Mouse (Mus musculus): Measurements from ENCODE around the gene Sumo3.
A peak's percentile ranks its signal among the peaks of the same experiment; 100 is the strongest.

Sumo3 gene

DNA sequence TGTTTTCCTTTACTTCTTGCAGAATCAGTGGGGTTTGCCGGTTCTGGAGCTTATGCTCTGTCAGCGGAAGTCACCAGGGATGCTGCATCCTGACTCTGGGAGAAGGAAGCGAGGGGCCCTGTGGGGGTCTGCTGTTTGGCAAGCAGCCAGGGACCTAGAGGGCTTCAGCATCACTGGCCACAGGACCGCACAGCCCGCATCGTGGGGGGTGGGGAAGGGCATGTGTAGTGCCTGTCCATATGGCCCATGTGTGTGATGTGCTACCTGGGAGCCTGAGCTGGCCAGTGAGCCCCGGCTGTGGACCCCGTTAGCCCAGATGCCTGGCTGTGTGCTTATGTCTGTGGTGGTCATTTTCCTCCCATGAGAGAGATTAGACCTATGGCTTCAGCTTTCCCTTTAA, 16.1 kb upstream of the Sumo3 start:
- DNase-seq, result no peak

DNA sequence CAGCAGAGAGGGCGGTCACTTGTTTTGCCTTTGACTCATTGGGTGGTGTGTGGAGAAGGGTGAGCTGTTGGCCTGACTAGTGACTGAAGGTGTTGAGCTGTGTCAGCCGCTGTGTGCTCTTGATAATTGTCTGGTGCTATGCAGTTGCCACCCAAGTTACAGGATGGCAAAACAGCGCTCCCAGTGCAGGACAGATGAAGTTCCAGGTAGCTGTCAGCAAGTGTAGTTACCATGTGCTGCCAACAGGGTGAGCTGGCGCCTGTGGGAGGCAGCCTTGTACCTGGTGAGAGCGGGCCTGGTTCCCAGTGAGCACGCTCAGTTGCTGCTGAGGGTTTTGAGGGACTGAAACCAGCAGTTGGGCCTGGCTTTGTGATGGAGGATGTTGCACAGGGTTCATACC, 15.1 kb upstream of the Sumo3 start:
- peak; percentile 66 for DNase-seq

DNA sequence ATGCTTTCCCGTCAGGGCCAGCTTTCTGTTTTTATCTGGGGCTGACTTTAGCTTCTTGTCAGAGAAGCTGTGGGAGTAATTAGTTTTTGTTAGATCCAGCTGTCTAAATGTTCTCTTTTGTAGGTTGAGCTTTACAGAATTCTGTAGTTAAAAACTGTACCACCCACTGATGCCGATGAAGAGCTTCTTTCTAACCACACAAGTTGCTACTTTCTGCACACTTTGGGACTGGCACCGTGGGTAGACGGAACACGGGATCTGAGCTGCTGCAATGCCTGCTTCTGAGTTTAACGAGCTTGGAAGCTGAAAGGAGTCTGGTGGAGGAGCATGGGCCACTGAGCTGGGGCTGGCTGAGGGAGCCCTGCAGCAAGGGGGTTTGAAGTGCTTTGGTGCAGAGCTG, 14.4 kb upstream of the Sumo3 start:
- DNase-seq, result no peak

DNA sequence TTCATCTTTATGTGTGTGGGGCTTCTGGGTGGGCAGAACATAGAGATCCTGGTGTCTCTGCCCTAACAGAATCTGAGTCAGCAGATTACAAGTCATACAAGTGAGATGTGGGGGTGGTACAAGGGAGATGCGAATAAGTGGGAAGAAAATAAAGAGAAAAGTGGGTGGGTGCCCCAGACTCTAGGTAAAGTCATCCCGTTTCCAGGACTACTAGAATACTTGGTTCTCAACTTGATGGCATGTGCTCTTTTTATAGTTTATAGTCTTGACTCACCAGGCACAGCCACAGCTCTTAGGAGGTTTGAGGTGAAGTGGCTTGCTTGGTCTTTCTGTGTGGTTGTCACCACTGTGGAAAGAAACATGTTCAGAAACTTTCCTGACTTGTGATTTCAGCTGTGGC, 9.8 kb upstream of the Sumo3 start:
- DNase-seq, result no peak

DNA sequence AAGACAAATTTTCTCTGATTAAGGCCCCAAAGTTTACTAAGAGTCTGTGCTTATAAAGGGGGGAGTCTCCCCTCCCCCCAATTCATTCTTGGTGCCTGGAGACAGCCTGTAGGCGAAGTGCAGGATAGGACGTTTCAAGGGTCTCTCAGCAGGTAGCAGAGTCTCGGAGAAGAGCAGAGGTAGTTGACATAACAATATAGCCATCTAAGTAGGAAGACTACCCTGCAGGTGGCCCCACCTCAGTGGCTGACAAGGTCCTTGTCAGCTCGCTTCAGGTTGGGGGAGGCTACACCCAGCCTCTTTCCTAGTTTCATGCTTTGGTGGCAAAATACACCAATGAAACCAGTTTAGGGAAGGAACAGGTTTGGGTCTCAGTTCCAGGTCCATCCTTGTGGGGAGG, 2.9 kb upstream of the Sumo3 start:
- DNase-seq, result no peak

DNA sequence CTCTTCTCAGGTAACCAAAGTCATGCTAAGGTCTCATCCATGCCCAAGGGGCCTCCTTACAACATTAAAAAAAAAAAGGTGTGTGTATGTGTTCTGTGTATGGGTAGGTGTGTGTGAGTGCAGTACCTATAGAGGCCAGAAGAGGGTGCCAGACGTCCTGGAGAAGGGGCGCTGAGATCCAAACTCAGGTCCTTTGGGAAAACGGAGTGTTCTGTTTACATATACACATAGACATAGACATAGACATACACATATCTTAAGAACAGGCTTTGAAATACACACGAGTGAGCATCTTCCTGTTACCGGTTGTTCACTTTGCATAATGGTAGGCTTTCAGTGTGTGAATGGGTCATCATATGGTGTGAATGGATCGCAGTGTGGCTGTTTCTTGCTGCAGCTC, 1.8 kb upstream of the Sumo3 start:
- DNase-seq, result no peak

DNA sequence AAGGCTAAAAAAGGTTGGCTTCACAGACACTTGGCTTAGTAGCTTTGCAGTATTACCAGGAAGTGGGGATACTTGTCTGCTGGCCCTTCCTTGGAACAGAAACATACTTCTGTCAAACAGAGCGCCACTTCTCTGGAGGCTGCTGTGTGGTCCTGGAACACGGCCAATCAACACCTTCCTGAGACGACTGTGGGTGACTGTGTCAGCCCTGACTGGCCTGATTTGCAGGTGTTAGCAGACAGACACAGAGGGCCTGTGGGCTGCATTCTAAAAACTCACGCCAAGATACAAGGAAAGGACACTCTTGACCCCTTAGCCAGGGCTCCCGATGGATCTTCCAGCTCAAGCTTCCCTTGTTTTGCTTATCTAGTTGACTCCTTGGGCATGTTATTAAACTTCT, 939 bp upstream of the Sumo3 start:
- peak; percentile 70 for DNase-seq

DNA sequence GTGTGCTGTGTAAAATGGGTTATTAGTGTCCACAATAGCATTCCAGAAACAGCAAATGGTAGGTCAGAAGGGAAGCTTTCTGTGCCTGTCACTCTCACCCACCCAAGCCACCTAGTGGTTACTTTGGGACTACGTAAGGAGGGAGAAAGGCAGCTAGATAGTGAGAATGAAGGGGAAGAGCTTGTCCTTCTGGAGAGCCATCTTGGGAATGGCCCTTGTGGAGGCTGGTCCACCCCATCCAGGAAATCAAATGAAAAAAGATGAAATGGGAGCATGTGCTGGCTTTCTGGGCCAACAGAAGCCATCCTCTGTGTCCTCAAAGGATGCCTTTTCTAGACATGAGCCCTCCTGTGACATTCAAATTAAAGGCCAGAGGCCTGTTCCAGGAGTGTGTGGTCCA, 529 bp upstream of the Sumo3 start:
- DNase-seq, result no peak

DNA sequence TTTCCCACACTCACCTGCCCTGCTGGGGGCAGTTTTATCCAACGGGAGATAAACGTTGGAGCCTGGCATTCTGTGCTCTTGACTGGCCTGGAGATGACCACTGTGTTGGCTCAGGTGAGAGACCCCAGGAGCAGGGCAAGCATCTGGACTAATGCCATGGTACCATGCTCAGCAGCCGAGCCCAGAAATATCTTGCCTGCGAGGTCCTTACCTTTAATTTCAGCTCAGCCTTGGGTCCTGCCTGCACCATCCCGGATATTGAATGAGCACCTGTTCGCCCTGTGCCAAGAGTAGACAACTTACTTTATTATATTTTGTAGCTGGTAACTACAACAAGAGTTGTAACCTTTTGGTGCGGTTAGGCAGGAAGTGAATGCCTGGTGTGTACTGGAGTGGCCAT, 958 bp downstream of the Sumo3 start:
- no peak for DNase-seq

DNA sequence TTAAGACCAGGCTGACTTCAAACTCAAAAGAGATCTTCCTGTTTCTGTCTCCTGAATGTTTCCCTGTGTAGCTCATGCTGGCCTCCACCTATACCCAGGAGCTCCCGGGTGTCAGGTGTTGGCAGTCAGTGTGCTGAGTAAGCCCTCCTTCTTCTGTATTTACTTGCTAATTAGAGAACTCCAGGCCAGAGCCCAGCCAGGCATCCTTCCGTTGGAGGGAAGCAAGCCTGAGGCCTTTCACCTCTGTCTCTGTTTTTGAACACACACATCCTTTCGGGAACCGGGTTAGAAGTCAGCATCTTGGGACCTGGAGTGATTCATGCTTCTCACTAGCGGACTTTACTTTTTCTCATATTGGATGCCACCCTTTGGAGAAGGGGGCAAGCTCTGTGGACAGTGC, 1.5 kb downstream of the Sumo3 start:
- no peak for DNase-seq

DNA sequence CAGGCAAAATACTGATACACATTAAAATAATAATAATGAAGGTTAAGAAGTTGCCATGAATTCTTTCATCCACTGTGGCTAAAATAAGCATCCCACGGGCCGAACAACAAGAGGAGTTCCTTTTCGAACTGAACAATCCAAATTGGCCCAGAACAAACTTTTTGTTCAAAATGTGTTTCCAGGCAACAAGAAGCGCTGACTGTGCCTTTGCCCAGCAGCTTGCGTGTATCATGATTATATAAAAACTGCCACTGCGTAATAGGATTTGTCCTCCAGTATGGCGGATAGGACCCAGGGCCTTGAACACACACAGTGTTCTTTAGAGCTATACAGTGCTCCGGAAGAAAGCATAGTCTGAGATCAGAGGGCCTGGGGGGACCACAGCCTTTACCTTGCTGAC, 2.7 kb downstream of the Sumo3 start:
- no peak for DNase-seq

DNA sequence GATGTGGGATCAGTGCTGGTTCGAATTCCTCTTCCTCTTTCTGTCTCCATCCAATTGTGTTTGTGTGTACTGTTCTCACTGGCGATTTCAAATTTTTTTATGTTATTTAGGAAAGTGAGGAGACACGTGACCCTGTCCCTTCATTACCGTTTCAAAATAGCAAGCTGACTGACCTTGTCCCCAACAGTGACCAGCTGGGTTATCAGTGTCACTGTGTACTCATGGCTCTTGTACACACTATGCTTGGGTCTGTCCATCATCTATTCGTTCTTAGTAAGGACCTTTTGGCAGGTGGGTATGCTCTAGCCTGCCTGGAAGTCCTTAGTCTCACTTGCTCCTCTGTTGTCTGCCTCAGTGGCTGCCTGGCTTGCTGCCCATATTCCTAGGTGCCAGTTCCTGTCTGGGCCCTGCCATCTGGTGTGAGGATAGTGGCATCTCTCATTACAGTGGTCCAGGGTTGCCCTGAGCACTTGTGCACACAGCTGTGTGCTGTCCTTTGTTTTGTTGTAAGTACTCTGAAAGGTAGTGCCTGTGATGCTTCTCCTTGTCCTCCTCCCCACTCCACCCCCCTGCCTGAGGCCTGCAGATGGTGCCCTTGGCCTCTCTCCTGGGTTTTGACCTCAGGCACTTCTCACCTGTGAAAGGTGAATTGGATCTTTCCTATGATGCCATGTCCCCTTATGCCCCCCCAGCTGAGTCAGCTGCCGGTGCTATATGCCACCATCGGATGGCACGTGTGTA, 4.5 kb downstream of the Sumo3 start:
- peak; percentile 71 for DNase-seq

DNA sequence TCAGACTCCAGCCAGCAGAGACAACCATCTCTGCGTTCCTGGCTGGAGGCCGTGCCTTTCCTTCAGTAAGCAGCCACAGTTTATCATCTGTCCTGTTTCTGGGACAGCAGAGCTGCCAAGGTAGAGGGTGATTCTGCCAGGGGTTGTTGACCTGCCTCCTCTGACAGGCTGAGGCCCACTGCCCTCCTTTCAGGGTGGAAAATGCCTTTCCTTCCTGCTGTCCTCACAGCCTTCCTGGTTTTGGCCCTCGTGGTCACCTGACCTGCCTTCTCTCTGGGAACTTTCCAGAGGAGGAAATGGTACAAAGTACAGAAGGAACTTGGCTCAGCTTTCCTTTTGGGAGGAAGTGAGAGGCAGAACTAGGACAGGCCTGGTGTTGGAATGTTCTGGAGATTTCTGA, 7.5 kb downstream of the Sumo3 start:
- DNase-seq, result no peak

DNA sequence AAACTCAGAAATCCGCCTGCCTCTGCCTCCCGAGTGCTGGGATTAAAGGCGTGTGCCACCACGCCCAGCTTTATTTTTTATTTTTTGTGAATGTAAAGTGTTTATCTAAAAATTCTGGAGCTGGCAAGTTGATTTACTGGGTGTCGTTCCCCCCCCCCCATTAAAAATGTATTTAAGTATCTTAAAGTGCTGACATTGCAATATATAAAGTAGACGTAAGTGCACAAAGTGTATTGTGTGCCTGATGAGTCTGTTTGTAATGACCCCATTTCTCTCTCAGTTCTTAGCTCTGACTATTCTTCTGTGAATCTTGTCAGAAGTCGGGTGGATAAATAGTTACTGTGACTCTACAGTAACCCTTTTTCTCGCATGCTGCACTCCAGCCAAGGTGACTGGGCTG, 9.8 kb downstream of the Sumo3 start:
- no peak for DNase-seq

DNA sequence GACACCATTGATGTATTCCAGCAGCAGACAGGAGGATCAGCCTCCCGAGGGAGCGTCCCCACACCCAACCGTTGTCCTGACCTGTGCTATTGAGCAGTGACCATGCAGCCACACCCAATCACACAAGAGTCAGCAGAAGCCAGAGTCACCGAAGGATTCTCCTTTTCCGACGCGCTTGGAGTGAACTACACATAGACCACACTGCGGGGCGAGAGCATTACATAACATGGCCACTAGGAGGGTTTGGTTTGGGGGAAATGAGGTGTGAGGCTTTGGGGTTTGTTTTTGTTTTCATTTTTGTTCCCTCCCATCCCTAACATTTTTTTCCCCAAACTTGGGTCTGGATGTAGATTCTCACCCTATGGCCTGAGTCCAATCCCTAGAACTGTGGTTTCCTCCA, 10.3 kb downstream of the Sumo3 start:
- DNase-seq, result no peak

DNA sequence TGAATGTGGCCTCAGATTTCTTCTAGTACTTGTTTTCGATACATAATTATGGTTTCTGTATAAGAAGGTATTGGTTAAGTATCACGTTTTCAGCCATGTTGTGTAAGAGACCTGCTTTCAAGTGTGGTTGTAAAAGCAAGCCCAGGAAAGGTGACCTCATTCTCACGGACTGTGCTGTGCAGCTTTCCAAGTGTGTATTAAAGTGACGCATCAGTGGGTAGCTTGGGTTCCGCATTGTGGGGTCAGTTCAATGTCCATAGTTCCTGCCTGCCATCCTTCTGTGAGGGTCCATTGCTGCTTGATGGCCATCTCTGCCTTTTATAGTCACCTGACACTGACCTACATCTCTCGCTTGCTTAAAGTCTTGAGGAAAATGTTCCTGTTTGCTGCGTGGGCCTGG, 11.0 kb downstream of the Sumo3 start:
- DNase-seq, result no peak

DNA sequence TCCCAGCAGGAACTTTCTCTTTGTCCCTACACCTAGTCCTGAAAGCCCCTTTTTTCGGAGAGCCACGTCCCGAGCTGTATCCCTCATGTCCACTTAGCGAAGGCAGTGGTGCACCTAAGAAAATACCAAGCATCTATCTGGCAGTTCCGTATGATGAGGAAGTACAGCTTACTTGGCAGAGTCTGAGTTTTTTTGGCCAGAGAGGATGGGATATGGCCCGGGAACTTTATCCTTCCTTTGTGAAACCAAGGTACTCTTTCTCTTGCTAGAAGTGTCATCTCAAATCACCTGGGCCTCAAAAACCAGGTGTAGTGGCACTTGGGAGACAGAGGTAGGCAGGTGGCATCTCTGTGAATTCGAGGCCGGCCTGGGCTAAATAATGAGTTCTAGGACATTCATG, 15.6 kb downstream of the Sumo3 start:
- no peak for DNase-seq

DNA sequence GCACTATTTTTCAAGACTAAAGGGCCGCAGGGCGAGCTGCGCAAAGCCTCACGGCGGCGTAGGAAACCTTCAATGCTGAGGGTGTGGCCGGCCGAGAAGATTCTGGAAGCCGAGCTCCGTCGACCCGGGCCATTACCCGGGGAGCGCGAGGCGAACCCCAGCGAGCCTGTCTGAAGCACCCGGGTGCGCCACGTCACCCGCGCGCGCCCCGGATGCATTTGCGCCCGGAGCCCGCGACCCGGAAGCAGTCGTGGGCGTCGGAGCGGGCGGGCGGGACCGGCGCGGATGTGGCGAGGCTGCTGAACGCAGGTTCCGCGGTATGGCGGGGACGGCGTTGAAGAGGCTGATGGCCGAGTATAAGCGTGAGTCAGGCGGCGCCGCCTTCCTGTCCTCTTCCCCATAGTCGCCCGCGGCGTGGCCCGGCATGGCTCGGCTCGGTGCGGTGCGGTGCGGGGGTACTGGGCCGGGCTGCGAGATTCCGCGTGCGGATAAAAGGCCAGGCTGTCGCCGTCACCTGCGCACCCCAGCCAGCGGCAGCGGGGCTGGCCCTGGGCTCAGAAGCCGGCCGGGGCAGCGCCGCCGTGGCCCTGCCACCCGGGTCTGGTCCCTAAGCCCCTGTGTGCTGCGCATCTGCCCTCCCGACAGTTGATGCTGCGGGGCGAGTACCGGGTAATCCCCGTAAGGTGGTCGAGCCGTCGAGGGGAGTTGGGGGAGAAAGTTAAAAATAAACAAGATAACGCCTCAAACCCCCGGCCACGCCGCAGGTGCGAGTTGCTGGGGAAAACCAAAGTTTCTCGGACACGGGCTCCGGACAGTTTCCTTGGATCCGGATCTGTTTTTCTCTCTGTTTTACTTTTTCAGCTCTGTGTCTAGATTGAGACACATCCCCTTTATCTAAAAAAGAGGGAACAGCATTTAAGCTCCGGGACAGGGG, 16.4 kb downstream of the Sumo3 start, which contains the start of gene Ube2g2:
TSS of gene Ube2g2 (plus strand) at position 221 of the 934 bp plus-strand sequence.
- peak; percentile 92 for DNase-seq

DNA sequence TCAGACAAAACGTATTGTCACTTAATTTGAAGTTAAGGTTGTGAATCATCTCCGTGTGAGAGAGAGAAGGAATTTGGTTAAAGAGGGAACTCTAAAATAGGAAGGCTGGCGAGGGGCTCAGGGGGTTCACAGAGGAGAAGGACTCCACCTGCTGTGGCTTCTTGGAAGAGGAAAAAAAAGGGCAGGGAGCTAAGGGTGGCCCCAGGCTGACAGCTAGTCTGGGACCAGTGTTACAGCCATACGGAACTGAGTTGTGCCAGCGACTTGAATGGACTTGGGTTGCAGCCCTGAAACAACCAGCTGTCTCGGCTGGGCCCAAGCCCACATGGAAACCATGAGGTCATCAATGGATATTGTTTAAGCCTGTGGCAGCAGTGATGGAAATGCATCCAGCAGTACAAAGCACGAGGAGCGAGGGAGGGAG, 17.2 kb downstream of the Sumo3 start:
- peak; percentile 75 for DNase-seq

DNA sequence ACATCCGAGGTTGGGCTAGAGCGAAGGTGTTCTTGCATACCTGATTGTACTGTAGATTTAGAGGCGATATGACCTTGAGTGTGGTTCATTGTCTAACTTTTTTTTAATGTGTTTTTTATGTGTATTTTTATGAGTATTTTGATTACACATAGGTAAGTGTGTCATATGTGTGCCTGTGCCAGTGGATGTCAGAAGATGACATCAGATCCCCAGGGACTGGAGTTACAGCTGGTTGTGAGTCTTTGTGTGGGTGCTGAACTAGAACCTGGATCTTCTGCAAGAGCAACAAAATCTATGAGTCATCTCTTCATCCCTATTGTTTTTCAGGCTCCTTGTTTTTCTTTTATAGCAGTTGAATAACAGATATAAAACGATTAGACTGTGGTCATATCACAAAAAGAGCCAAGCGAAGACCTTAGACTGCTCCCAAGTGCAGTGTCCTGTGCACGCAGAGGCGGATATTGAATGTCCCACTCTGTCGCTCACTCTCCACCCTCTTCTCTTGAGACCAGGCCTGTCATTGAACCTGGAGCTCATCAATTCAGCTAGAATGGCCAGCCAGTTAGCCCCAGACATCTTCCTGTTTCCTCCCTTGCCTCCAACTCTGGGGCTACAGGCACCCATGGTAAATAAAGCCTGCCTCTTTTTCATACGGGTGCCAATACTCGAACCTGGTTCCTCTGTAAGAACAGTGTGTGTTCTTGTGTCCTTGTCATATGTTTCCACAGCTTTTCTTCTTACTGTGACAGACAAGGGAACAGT, 17.9 kb downstream of the Sumo3 start:
- no peak for DNase-seq

DNA sequence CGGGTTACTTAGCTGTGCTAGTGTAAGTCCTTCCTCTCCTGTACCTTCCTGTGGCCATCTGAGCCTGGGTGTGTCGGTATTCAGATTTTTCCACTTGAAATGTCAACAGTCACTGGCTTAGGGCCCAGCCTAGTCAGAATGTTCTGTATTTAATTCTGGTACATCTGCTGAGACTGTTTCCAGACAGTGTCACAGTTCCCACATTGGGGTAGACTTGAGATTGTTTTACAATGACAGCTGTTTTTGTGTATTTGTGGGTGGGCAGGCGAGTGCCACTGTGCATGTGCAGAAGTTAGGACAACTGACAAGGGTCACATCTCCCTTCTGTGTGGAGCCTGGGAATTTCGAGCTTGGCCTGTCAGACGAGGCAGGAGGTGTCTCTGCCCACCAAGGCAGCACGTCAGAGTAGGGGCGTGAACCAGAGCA, 18.7 kb downstream of the Sumo3 start:
- DNase-seq, result no peak

DNA sequence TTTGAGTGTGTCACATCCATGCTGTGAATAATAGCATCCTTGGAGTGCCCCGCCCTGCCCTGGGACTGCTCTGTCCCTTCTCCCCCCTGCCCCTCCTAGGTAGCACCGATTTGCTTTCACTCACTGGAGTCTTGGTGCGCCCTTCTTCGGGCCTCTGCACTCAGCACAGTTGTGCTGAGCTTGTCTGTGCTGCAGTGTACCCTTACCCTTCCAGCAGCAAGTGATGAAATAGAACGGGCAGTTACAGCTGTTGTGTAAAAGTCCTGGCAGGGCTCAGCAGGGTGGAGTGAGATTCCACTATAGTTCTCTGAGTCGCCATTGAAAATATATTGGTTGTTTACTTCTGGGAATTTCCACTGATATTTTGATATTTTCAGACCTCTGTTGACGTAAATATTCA, 20.1 kb downstream of the Sumo3 start:
- no peak for DNase-seq

DNA sequence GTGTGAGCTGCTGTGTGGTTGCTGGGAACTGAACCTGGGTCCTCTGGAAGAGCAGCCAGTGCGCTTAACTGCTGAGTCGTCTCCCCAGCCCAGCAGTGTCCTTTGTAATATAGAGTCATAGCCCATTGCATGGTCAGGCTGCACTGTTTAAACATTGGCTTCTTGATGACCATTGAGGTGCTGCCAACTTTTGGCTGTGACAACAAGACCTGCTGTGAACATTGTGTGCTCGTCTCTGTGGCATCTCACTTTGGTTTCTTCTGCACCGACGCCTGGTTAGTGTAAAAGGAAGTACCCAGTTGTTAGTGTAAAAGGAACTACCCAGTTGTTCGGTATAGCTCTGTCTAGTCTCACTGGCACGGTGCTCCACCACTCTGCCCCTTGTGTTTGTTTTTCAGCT, 20.7 kb downstream of the Sumo3 start:
- DNase-seq, result no peak
